Mouse (Mus musculus): ENCODE measurements at regions not wholly inside any gene's neighbourhood (a gene's known extent, or its start where the extent isn't known, plus 50 kb on each side); places are given as distances from the start of the nearest gene placed in this dataset.

DNA sequence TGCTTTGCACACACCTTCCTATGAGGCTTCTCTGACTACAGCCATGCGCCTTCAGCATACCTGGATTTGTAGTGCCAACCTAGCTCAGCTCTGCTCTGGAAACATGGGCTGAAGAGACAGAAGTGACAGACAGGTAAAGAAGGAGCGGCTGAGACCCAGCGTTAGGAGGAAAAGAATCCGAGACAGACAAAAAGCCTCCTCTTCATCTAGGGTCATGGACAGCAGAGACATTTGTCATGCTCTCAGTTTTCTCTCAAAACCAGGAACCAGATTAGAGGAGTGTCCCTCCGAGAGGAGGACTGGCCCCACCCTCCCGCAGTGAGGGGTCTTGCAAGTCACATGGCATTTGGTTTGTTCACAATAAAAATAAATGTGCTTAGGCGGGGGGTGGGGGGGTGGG, 317.4 kb upstream of the Prickle1 start:
- TF ChIP-seq CTCF (IDR thresholded peaks at IDR 0.05; ENCODE audit: low read depth, low read length) (no peak), POLR2A (IDR thresholded peaks at IDR 0.05; ENCODE audit: insufficient read depth, low read length) (no peak), EP300 (IDR thresholded peaks at IDR 0.05; ENCODE audit: insufficient read depth, low read depth, low read length) (no peak)
